Mouse (Mus musculus) ES-E14 (cell line): ENCODE measurements at regions not wholly inside any gene's neighbourhood (a gene's known extent, or its start where the extent isn't known, plus 50 kb on each side); places are given as distances from the start of the nearest gene placed in this dataset.

Experiments used
- DNase-seq: peaks from one replicate; pipeline ENCODE4 v3.0.0-alpha.2; 2013; ENCODE audit warnings: low read depth, low spot score
- H3K27ac ChIP-seq: 2 replicates; pipeline ENCODE4 v1.5.1; 2012; ENCODE audit warnings: low read depth, mild to moderate bottlenecking, low read length, moderate library complexity, mixed read lengths; ENCODE audit not compliant: poor library complexity, insufficient read depth, severe bottlenecking
- H3K36me3 ChIP-seq: 2 replicates; pipeline ENCODE4 v1.6.1; 2012; ENCODE audit warnings: mild to moderate bottlenecking, low read length, moderate library complexity, mixed read lengths; ENCODE audit not compliant: control insufficient read depth, poor library complexity, insufficient read depth, severe bottlenecking
- H3K4me1 ChIP-seq, 2 experiments: fragments of 150-350 bp in 1 of 2; sonication (generic) in 1 of 2; 2 replicates each; pipeline ENCODE4 v1.6.1; 2012; ENCODE audit warnings: low read length in 2 of 2, mild to moderate bottlenecking in 1 of 2, mixed read lengths in 1 of 2; ENCODE audit not compliant: control insufficient read depth in 2 of 2, insufficient read depth in 2 of 2, poor library complexity in 1 of 2
- H3K4me3 ChIP-seq, 2 experiments: fragments of 150-350 bp in 1 of 2; sonication (generic) in 1 of 2; 2 replicates each; pipeline ENCODE4 v1.5.1; 2012; ENCODE audit warnings: low read length in 2 of 2, low read depth in 1 of 2, mild to moderate bottlenecking in 1 of 2, mixed read lengths in 1 of 2; ENCODE audit not compliant: insufficient read depth in 1 of 2, poor library complexity in 1 of 2, severe bottlenecking in 1 of 2
- H3K9ac ChIP-seq: 2 replicates; pipeline ENCODE4 v1.6.1; 2012; ENCODE audit warnings: low read depth, mild to moderate bottlenecking, low read length, mixed read lengths; ENCODE audit not compliant: poor library complexity, insufficient read depth, severe bottlenecking
- H3K9me3 ChIP-seq: fragments of 150-350 bp; sonication (generic); 2 replicates; pipeline ENCODE4 v1.6.1; 2012; ENCODE audit warnings: low read depth, mild to moderate bottlenecking, low read length; ENCODE audit not compliant: control insufficient read depth, insufficient read depth
- CHD2 ChIP-seq: IDR thresholded peaks from 2 replicates; pipeline ENCODE4 v1.6.1; 2014; ENCODE audit warnings: mild to moderate bottlenecking, low read depth, low read length, inconsistent platforms
- HCFC1 ChIP-seq: IDR thresholded peaks from 2 replicates; pipeline ENCODE4 v1.6.1; 2012; ENCODE audit warnings: low read length, inconsistent platforms, borderline replicate concordance; ENCODE audit not compliant: insufficient read depth
- MAFK ChIP-seq: IDR thresholded peaks from 2 replicates; pipeline ENCODE4 v1.6.1; 2014; ENCODE audit warnings: mild to moderate bottlenecking, low read depth, low read length, inconsistent platforms; ENCODE audit not compliant: insufficient read depth
- ZC3H11A ChIP-seq: IDR thresholded peaks from 2 replicates; pipeline ENCODE4 v1.6.1; 2012; ENCODE audit warnings: low read depth, mild to moderate bottlenecking, inconsistent platforms, low read length, borderline replicate concordance
- ZNF384 ChIP-seq: IDR thresholded peaks from 2 replicates; pipeline ENCODE4 v1.6.1; 2012; ENCODE audit warnings: low read depth, low read length, inconsistent platforms
- in situ Hi-C, 2 experiments: fragments of 600-800 bp; cut with MboI; formaldehyde crosslinking; loops; one replicate each; pipeline ENCODE4 v1.15.1; 2025; ENCODE audit warnings: low sequenced_read_pairs in 2 of 2, inconsistent platforms in 1 of 2; ENCODE audit not compliant: unreplicated experiment in 2 of 2

- no peak overlapping the region for H3K9ac ChIP-seq
- no peak for TF ChIP-seq ZC3H11A
- TF ChIP-seq ZNF384, result no peak
- no peak for TF ChIP-seq MAFK
- TF ChIP-seq HCFC1, result no peak
- TF ChIP-seq CHD2, result no peak
- no peak overlapping the region for H3K27ac ChIP-seq
- DNase-seq, result no peak
- no peaks in the 10 kb centered on the region for H3K4me1 ChIP-seq
- H3K9me3 ChIP-seq, result no peaks in the 10 kb centered on the region
- H3K36me3 ChIP-seq, result no peaks in the 10 kb centered on the region
- no peak overlapping the region for H3K4me3 ChIP-seq
- in situ Hi-C loops, result no loop called here
Observed at GRCm38 (mm10) chr3:41268516-41268915, 185.7 kb upstream of the Pgrmc2 start.

- Histone ChIP-seq H3K9ac (no peak overlapping the region), H3K4me1 (no peaks in the 10 kb centered on the region), H3K27ac (no peak overlapping the region), H3K36me3 (no peaks in the 10 kb centered on the region), H3K4me3 (no peak overlapping the region), H3K9me3 (no peaks in the 10 kb centered on the region)
- TF ChIP-seq HCFC1 (no peak), MAFK (no peak), ZNF384 (no peak), ZC3H11A (no peak), CHD2 (no peak)
- DNase-seq, result no peak
- in situ Hi-C loops, result no loop called here
Observed at GRCm38 (mm10) chr3:41266216-41266615, 183.4 kb upstream of the Pgrmc2 start.

- Histone ChIP-seq H3K4me1 (no peaks in the 10 kb centered on the region), H3K27ac (no peak overlapping the region), H3K36me3 (no peaks in the 10 kb centered on the region), H3K9ac (no peak overlapping the region), H3K9me3 (no peaks in the 10 kb centered on the region), H3K4me3 (no peak overlapping the region)
- DNase-seq, result no peak
- in situ Hi-C loops, result no loop called here
- TF ChIP-seq ZNF384, result no peak
- no peak for TF ChIP-seq ZC3H11A
- TF ChIP-seq HCFC1, result no peak
- TF ChIP-seq CHD2, result no peak
- TF ChIP-seq MAFK, result no peak
Observed at GRCm38 (mm10) chr3:41265399-41265798, 182.6 kb upstream of the Pgrmc2 start.

- Histone ChIP-seq H3K36me3 (no peaks in the 10 kb centered on the region), H3K4me3 (no peak overlapping the region), H3K4me1 (no peaks in the 10 kb centered on the region), H3K9me3 (no peaks in the 10 kb centered on the region), H3K9ac (no peak overlapping the region), H3K27ac (no peak overlapping the region)
- DNase-seq, result no peak
- no peak for TF ChIP-seq HCFC1
- no peak for TF ChIP-seq ZNF384
- TF ChIP-seq CHD2, result no peak
- TF ChIP-seq ZC3H11A, result no peak
- no peak for TF ChIP-seq MAFK
- in situ Hi-C loops, result no loop called here
Observed at GRCm38 (mm10) chr3:41258291-41258690, 175.4 kb upstream of the Pgrmc2 start.

GRCm38 (mm10) chr3:41244960-41245359, 162.1 kb upstream of the Pgrmc2 start:
- in situ Hi-C loops, result no loop called here
- H3K4me3 ChIP-seq, result no peak overlapping the region
- no peak for DNase-seq
- no peaks in the 10 kb centered on the region for H3K9me3 ChIP-seq
- TF ChIP-seq MAFK (no peak), CHD2 (no peak), ZC3H11A (no peak), HCFC1 (no peak), ZNF384 (no peak)
- no peaks in the 10 kb centered on the region for H3K4me1 ChIP-seq
- H3K36me3 ChIP-seq, result no peaks in the 10 kb centered on the region
- H3K27ac ChIP-seq, result no peak overlapping the region
- H3K9ac ChIP-seq, result no peak overlapping the region
